Mouse (Mus musculus): ENCODE results near the gene Tnmd. TPM values are rescaled to one million over a fixed set of nuclear protein-coding genes. Genes with fewer than 3 reads are reported as not detected.
A peak's percentile ranks its signal among the peaks of the same experiment; 100 is the strongest.

The Tnmd gene
- total RNA-seq (2014; rRNA removed) (not detected in 2 replicates), polyA plus RNA-seq (2012; rRNA removed) (not detected in 2 replicates)

- TF ChIP-seq CTCF (IDR thresholded peaks at IDR 0.05; ENCODE audit: low read depth, low read length) (no peak), POLR2A (IDR thresholded peaks at IDR 0.05; ENCODE audit: extremely low read depth, insufficient read depth, low read length) (no peak)
- Histone ChIP-seq H3K4me1 (ENCODE audit: control insufficient read depth, insufficient read depth, low read length) (no peaks in the 10 kb centered on the region), H3K9ac (ENCODE audit: low read depth, low read length) (no peak within 1 kb of the TSS), H3K27ac (replicated peaks; ENCODE audit: insufficient read depth, low read depth, low read length) (no peak within 1 kb of the TSS), H3K79me2 (ENCODE audit: control insufficient read depth, insufficient read depth, low read length) (no peaks in the 10 kb centered on the region), H3K4me3 (ENCODE audit: insufficient read depth, low read depth, low read length) (no peak within 1 kb of the TSS), H3K27me3 (ENCODE audit: control insufficient read depth, insufficient read depth, low read length) (no peaks in the 10 kb centered on the region), H3K36me3 (ENCODE audit: control insufficient read depth, insufficient read depth, low read length) (no peaks in the 10 kb centered on the region)
- 82% methylated on average over 5 of the region's 5 CpGs for WGBS
- DNase-seq (ENCODE audit: extremely low read depth, low read depth, low spot score): no peak
Observed at GRCm38 (mm10) chrX:133850680-133851079, at the start of gene Tnmd. Gene Tnmd, plus strand, starts transcription at chrX:133850980.

GRCm38 (mm10) chrX:133853637-133854036 lies 2.9 kb downstream of the Tnmd start:
- no peak overlapping the region for H3K27ac ChIP-seq (replicated peaks; ENCODE audit: insufficient read depth, low read depth, low read length)
- no peaks in the 10 kb centered on the region for H3K27me3 ChIP-seq (ENCODE audit: control insufficient read depth, insufficient read depth, low read length)
- 92% methylated on average over 4 of the region's 4 CpGs for whole genome bisulfite sequencing
- no peaks in the 10 kb centered on the region for H3K79me2 ChIP-seq (ENCODE audit: control insufficient read depth, insufficient read depth, low read length)
- H3K9ac ChIP-seq (ENCODE audit: low read depth, low read length): no peak overlapping the region
- no peak for DNase-seq (ENCODE audit: extremely low read depth, low read depth, low spot score)
- no peak for TF ChIP-seq POLR2A (IDR thresholded peaks at IDR 0.05; ENCODE audit: extremely low read depth, insufficient read depth, low read length)
- no peak for TF ChIP-seq CTCF (IDR thresholded peaks at IDR 0.05; ENCODE audit: low read depth, low read length)
- H3K4me1 ChIP-seq (ENCODE audit: control insufficient read depth, insufficient read depth, low read length): no peaks in the 10 kb centered on the region
- no peak overlapping the region for H3K4me3 ChIP-seq (ENCODE audit: insufficient read depth, low read depth, low read length)
- no peaks in the 10 kb centered on the region for H3K36me3 ChIP-seq (ENCODE audit: control insufficient read depth, insufficient read depth, low read length)

GRCm38 (mm10) chrX:133869743-133870142 lies 19.0 kb downstream of the Tnmd start:
- DNase-seq (ENCODE audit: extremely low read depth, low read depth, low spot score): peak; percentile 13
- no peak overlapping the region for H3K27ac ChIP-seq (replicated peaks; ENCODE audit: insufficient read depth, low read depth, low read length)
- no peaks in the 10 kb centered on the region for H3K27me3 ChIP-seq (ENCODE audit: control insufficient read depth, insufficient read depth, low read length)
- no peak overlapping the region for H3K9ac ChIP-seq (ENCODE audit: low read depth, low read length)
- no peaks in the 10 kb centered on the region for H3K36me3 ChIP-seq (ENCODE audit: control insufficient read depth, insufficient read depth, low read length)
- no peak overlapping the region for H3K4me3 ChIP-seq (ENCODE audit: insufficient read depth, low read depth, low read length)
- H3K79me2 ChIP-seq (ENCODE audit: control insufficient read depth, insufficient read depth, low read length): no peaks in the 10 kb centered on the region
- no peaks in the 10 kb centered on the region for H3K4me1 ChIP-seq (ENCODE audit: control insufficient read depth, insufficient read depth, low read length)
- TF ChIP-seq POLR2A (IDR thresholded peaks at IDR 0.05; ENCODE audit: extremely low read depth, insufficient read depth, low read length) (no peak), CTCF (IDR thresholded peaks at IDR 0.05; ENCODE audit: low read depth, low read length) (no peak)
- WGBS: 83% methylated on average over 6 of the region's 6 CpGs

GRCm38 (mm10) chrX:133887308-133887707 lies 36.5 kb downstream of the Tnmd start:
- no peaks in the 10 kb centered on the region for H3K36me3 ChIP-seq (ENCODE audit: control insufficient read depth, insufficient read depth, low read length)
- H3K27ac ChIP-seq (replicated peaks; ENCODE audit: insufficient read depth, low read depth, low read length): no peak overlapping the region
- no peak overlapping the region for H3K9ac ChIP-seq (ENCODE audit: low read depth, low read length)
- no peaks in the 10 kb centered on the region for H3K27me3 ChIP-seq (ENCODE audit: control insufficient read depth, insufficient read depth, low read length)
- WGBS: 90% methylated on average over 3 of the region's 3 CpGs
- no peak overlapping the region for H3K4me3 ChIP-seq (ENCODE audit: insufficient read depth, low read depth, low read length)
- H3K4me1 ChIP-seq (ENCODE audit: control insufficient read depth, insufficient read depth, low read length): no peaks in the 10 kb centered on the region
- no peak for TF ChIP-seq CTCF (IDR thresholded peaks at IDR 0.05; ENCODE audit: low read depth, low read length)
- no peak for TF ChIP-seq POLR2A (IDR thresholded peaks at IDR 0.05; ENCODE audit: extremely low read depth, insufficient read depth, low read length)
- H3K79me2 ChIP-seq (ENCODE audit: control insufficient read depth, insufficient read depth, low read length): no peaks in the 10 kb centered on the region
- no peak for DNase-seq (ENCODE audit: extremely low read depth, low read depth, low spot score)

GRCm38 (mm10) chrX:133888111-133888510 lies 37.3 kb downstream of the Tnmd start:
- no peaks in the 10 kb centered on the region for H3K4me1 ChIP-seq (ENCODE audit: control insufficient read depth, insufficient read depth, low read length)
- H3K27ac ChIP-seq (replicated peaks; ENCODE audit: insufficient read depth, low read depth, low read length): no peak overlapping the region
- no peaks in the 10 kb centered on the region for H3K79me2 ChIP-seq (ENCODE audit: control insufficient read depth, insufficient read depth, low read length)
- H3K36me3 ChIP-seq (ENCODE audit: control insufficient read depth, insufficient read depth, low read length): no peaks in the 10 kb centered on the region
- no peak overlapping the region for H3K9ac ChIP-seq (ENCODE audit: low read depth, low read length)
- 94% methylated on average over 5 of the region's 5 CpGs for WGBS
- H3K27me3 ChIP-seq (ENCODE audit: control insufficient read depth, insufficient read depth, low read length): no peaks in the 10 kb centered on the region
- H3K4me3 ChIP-seq (ENCODE audit: insufficient read depth, low read depth, low read length): no peak overlapping the region
- DNase-seq (ENCODE audit: extremely low read depth, low read depth, low spot score): no peak
- no peak for TF ChIP-seq CTCF (IDR thresholded peaks at IDR 0.05; ENCODE audit: low read depth, low read length)
- TF ChIP-seq POLR2A (IDR thresholded peaks at IDR 0.05; ENCODE audit: extremely low read depth, insufficient read depth, low read length): no peak

GRCm38 (mm10) chrX:133898014-133898542 lies 47.3 kb downstream of the Tnmd start, which contains the start of gene Tspan6:
Gene Tspan6, minus strand, starts transcription at chrX:133898429.
- Histone ChIP-seq H3K27me3 (ENCODE audit: control insufficient read depth, insufficient read depth, low read length) (no peaks in the 10 kb centered on the region), H3K9ac (ENCODE audit: low read depth, low read length) (peak within 1 kb of the TSS; percentile 71; the same call in 1 of the 2 replicates), H3K36me3 (ENCODE audit: control insufficient read depth, insufficient read depth, low read length) (no peaks in the 10 kb centered on the region), H3K4me1 (ENCODE audit: control insufficient read depth, insufficient read depth, low read length) (0 out of 2 replicates have a peak, but pooled peaks cover 2% of the 10 kb centered on the region), H3K27ac (replicated peaks; ENCODE audit: insufficient read depth, low read depth, low read length) (no peak within 1 kb of the TSS), H3K79me2 (ENCODE audit: control insufficient read depth, insufficient read depth, low read length) (no peaks in the 10 kb centered on the region), H3K4me3 (ENCODE audit: insufficient read depth, low read depth, low read length) (peak within 1 kb of the TSS; percentile 48)
- TF ChIP-seq CTCF (IDR thresholded peaks at IDR 0.05; ENCODE audit: low read depth, low read length): peak; percentile 4; the same call in 1 of the 2 replicates
- no peak for TF ChIP-seq POLR2A (IDR thresholded peaks at IDR 0.05; ENCODE audit: extremely low read depth, insufficient read depth, low read length)
- peak; percentile 23 for DNase-seq (ENCODE audit: extremely low read depth, low read depth, low spot score)
- WGBS: 2% methylated on average over 32 of the region's 33 CpGs

Measured in liver, adult 2 months (tissue).